Mouse (Mus musculus) left cerebral cortex, postnatal 25 days (tissue): ENCODE data around the gene Myh7. TPM values are rescaled to one million over a fixed set of nuclear protein-coding genes. Genes with fewer than 3 reads are reported as not detected.

Source experiments
- DNase-seq, 2 experiments: peaks; one replicate each; pipeline ENCODE4 v3.0.0; 2022; ENCODE audit warnings: low spot score in 2 of 2, mixed read lengths in 1 of 2
- intact Hi-C: fragments of 180-260 bp; cut with DNase I; formaldehyde crosslinking; loops from one replicate; pipeline ENCODE4 v1.15.1; 2025
- microRNA-seq, 2 experiments: library from miRNA; unstranded; fragments of <30 nt; microRNA quantifications; one replicate each; pipeline ENCODE4 v1.2.0; 2022
- total RNA-seq, 2 experiments: library from RNA; stranded (reverse); gene quantifications; 2 replicates each; pipeline ENCODE4 v1.2.3; 2021

Gene Myh7
- total RNA-seq, 2 experiments from 2014 or later, result 18.0 to 19.6 TPM

GRCm38 (mm10) chr14:54927296-54927695 lies 67.1 kb downstream of the Myh7 start:
- DNase-seq, result no peak
- intact Hi-C loops, result no loop called here

GRCm38 (mm10) chr14:54926401-54927158 lies 67.8 kb downstream of the Myh7 start:
- DNase-seq, result peak; percentile 35 to 36
- intact Hi-C loops, result no loop called here

DNA sequence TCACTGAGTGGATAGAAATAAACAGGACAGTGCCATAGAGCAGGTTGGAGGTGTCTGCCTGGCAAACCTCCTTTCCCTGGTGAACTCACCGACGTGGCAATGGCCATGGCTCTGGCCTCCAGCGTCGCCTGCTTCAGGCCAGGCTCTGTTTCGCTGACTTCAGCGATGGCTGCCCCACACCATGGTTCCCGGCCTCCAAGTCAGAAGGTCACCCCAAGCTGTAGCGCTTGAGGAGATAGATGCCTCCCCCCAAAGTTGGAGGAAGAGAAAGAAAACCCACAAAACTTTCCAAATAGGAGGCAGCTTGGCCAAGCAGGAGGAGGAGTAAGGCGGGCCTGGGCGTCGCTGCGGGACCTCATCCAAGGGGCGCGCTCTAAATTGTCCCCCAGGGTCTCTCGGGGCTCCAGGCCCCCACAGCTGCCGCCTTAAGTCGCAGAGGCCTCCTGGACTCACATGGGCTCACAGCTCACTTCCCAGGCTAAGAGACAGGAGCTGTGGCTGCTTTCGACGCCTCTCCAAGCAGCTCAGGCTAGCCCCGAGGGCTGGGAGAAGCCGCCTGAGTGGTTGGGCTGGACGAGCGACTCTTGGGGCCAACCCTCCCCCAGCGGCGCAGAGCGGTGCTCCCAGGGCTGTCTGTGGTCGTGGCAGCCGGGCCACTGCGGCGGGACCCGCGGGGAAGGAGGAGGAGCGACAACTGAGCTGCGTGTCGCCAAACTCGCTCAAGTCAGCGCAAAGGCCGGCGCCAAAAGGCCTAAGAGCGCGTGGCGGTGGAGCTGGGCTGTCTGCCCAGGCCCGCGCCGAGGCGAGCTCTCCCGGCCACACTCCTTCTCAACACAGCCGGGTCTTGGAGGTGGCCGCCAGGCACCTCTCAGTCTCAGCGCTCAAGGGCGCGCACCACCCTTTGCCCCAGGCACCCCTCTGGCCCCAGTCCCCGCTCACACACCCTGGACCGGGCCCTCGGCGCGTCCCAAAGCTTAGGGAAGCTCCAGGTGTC lies 68.8 kb downstream of the Myh7 start, which contains the start of gene Efs:
TSS of gene Efs (minus strand) at position 778 of the 994 bp plus-strand sequence.
- peak; percentile 30 to 48 for DNase-seq
- intact Hi-C loops, result no loop called here

GRCm38 (mm10) chr14:54924641-54925348 lies 69.6 kb downstream of the Myh7 start:
- intact Hi-C loops, result no loop called here

More at GRCm38 (mm10) chr14:54924641-54925348, 69.6 kb downstream of the Myh7 start:
- DNase-seq, result no peak

Small RNA genes lying within 50 kb of the gene (microRNA-seq; reads per million reads assigned to microRNA genes)
- 2.7 to 4.0 reads per million in 2 experiments for gene Mir208a
- 3.4 to 5.4 reads per million in 2 experiments for gene Mir208b

Other genes with a start within 250 kb of the Myh7 start
- gene Slc7a8, start 212.7 kb downstream of the Myh7 start, total RNA-seq, result 10 to 100 TPM; 53.9 to 60.2 TPM
- gene Rnf212b, start 180.5 kb downstream of the Myh7 start, total RNA-seq, result not detected
- 10 to 100 TPM; 17.7 to 23.0 TPM for gene Homez, start 123.7 kb downstream of the Myh7 start, total RNA-seq
- 10 to 100 TPM; 13.5 to 16.4 TPM for gene Ppp1r3e, start 117.1 kb downstream of the Myh7 start, total RNA-seq
- gene Bcl2l2, start 111.2 kb downstream of the Myh7 start, total RNA-seq, result 100 to 1,000 TPM; 135 to 136 TPM
- 10 to 100 TPM in 1 of 2 experiments, 1 to 10 TPM in 1; 3.2 to 16.8 TPM for gene Gm20521, start 111.2 kb downstream of the Myh7 start, total RNA-seq
- gene Pabpn1, start 102.1 kb downstream of the Myh7 start, total RNA-seq, result 100 to 1,000 TPM; 204 to 231 TPM
- gene Slc22a17, start 81.5 kb downstream of the Myh7 start, total RNA-seq, result 100 to 1,000 TPM; 628 to 630 TPM
- 1 to 10 TPM; 7.4 to 8.1 TPM for gene Efs, start 68.5 kb downstream of the Myh7 start, total RNA-seq
- gene Il25, start 61.9 kb downstream of the Myh7 start, total RNA-seq, result not detected
- gene Cmtm5, start 58.4 kb downstream of the Myh7 start, total RNA-seq, result 10 to 100 TPM; 48.1 to 63.0 TPM
- 1 to 10 TPM; 5.4 to 8.7 TPM for gene Myh6, start 27.7 kb downstream of the Myh7 start, total RNA-seq
- not detected for gene Gm17428, start 17.7 kb downstream of the Myh7 start, total RNA-seq
- gene Ngdn, start 20.8 kb upstream of the Myh7 start, total RNA-seq, result 10 to 100 TPM; 23.0 to 26.4 TPM
- gene Zfhx2, start 97.7 kb upstream of the Myh7 start, total RNA-seq, result 10 to 100 TPM; 37.5 to 47.1 TPM
- 10 to 100 TPM; 23.8 to 25.0 TPM for gene Thtpa, start 100.2 kb upstream of the Myh7 start, total RNA-seq
- gene Ap1g2, start 112.0 kb upstream of the Myh7 start, total RNA-seq, result 10 to 100 TPM; 10.3 to 11.3 TPM
- 100 to 1,000 TPM; 317 to 338 TPM for gene Jph4, start 122.3 kb upstream of the Myh7 start, total RNA-seq
- gene Dhrs2, start 227.4 kb upstream of the Myh7 start, total RNA-seq, result not detected